Mouse (Mus musculus): ENCODE data around the gene Slc25a4.

Gene Slc25a4

DNA sequence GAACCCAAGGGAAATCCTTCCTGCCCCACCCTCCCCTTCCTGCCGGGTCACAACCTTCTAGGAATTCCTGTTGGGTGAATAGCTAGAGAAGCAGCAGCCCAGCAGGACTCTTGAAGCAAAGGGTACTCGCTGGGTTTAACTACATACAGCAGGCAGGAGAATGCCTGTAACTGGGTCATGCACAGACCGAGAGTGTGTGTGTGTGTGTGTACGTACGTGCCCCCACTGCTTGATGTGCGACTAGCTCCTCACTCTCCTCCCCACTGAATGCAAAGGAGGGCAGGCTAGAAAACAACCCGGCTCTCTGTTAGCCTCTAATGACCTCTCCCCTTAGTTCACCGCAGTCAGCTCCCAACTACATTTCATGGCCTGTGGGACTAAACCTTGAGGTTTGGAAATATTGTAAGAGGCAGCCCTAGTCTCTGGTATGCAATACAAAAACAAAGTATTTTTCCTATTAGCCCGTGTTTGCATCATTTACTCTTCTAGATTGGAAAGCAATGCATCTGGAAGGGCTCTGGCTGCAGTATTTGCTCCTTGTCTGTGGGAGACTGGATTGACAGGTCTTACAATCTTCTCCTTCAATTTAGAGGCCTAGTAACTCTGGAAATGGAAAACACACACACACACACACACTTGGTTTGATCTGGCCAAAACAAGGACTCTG lies 6.0 kb downstream of the Slc25a4 start:
- DNase-seq (ENCODE audit: low spot score): no peak

DNA sequence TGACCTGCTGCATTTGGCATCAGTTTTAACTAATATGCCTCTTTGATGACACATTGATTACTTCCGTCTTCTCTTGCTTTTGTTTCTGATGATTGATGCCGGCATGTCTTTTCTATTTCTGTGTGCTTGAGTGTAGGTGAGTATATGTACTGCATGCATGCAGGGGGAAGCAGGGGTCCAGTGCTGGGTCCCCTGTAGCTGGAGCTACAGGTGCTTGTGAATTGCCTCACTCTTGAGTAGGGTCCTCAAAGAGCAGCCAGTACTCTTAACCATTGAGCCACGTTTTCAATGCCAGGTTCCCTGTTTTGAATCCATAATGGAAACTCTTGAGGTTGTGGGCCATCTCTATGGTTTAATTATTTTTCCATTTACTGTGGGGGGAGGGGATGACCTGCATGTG lies 6.8 kb downstream of the Slc25a4 start:
- DNase-seq (ENCODE audit: low spot score): no peak

DNA sequence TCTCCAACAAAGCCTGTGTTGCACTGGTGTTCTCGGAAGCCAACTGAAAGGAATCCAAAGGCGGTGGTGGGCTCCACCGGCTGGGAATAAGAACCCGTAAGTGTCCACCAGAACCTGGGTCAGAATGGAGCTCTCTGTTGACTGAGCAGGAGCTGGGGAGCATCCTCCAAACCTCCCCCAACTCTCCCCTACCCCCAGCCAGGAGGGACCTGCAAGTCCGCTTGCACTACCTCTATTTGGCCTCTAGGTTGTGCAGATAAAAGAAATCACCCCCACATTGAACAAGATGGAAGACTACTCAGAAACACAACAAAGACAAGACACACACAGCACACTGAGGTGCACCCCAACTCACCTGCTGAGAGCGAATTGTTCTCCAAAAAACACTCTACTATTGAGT lies 8.7 kb downstream of the Slc25a4 start:
- DNase-seq (ENCODE audit: low spot score): no peak

DNA sequence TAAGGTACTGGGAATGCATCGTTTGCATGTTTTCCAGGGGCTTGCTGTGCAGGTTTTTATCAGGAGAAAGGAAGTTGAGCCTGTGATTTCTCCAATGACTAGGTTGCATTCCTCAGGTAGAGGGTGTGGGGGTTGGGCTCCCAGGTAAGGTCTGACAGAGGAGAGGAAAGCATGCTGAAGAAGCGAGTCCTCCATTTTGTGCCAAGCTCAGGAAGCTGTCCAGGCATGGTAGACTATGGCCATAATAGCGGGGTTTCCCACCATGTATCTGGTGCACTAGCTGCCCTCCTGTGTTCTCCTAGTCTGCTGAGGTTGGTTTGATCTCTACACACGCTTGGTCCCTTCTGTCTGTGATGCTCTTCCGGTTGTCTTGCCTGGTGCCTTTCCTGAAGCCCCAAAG lies 13.4 kb downstream of the Slc25a4 start:
- DNase-seq (ENCODE audit: low spot score): no peak

DNA sequence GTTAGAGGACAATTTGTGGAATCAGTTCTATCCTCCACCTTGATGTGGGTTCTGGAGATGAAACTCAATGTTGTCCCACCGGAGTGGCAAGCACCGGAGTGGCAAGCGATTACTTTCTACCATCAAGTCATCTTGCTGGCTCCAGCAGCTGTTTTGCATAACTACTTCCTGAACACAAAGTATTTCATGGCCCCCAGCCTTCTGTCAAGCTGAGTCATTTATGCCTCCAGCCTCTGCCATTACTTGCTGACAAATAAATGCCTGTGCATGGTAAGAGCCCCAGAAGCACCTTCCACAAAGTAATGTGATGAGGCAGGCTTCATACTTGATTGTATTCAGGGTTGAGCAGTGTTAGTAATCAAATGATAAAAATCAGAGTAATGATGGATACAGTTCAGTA lies 14.2 kb downstream of the Slc25a4 start:
- DNase-seq (ENCODE audit: low spot score): no peak

DNA sequence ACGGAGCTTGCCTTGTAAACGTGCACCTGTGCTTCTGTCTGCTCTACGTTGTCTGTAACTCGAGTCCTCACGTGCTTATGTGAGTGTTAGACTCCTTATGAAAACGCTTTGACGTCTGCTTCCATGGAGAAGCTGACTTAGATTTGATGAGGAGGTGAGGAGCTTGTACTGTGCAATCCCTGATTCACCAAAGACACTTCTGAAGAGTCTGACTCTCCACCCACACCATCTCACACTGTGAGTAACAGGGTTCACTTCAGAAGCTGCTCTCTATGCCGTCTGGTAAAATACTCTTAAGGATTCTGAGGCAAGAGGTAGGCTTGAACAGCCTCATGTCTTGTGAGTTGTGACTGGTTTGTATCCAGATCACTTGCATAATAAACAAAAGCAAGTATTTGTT lies 18.0 kb downstream of the Slc25a4 start:
- DNase-seq (ENCODE audit: low spot score): no peak

DNA sequence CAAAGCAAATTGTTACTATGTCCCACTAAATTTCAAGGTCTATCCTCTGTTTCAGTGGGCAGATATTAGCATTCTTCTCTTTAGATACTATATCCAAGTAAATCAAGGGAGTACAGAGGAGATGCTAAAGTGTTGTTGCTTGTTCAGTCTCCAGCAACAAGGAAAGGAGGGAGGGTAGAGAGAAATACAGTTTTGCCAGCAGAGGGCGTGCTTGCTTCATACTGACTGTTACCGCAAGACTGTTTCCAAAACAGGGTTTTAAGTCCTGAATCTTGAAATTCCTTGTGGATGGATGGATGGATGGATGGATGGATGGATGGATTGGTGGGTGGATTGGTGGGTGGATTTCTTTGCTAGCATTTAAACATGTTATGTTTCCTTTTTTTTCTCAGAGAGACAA lies 25.7 kb downstream of the Slc25a4 start:
- peak; percentile 19 for DNase-seq (ENCODE audit: low spot score)

DNA sequence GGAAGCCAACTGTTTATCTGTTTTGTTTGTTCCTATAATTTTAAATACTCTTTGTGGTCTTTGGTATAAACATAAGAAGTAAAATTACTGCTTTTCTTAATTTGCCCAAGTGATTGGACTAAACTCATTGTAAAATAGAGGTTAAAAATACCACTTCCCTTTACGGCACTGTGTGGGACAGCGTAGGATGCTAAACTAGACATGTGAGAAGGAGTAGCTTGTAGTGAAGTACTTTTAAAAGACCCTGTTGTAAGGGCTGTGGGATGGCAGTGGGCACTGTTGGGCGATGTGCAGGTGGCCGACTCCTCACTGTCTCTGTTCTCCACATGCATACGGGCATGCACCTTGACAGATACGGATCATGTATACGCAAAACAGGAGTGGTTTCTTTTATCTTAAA lies 30.9 kb downstream of the Slc25a4 start:
- DNase-seq (ENCODE audit: low spot score): no peak

DNA sequence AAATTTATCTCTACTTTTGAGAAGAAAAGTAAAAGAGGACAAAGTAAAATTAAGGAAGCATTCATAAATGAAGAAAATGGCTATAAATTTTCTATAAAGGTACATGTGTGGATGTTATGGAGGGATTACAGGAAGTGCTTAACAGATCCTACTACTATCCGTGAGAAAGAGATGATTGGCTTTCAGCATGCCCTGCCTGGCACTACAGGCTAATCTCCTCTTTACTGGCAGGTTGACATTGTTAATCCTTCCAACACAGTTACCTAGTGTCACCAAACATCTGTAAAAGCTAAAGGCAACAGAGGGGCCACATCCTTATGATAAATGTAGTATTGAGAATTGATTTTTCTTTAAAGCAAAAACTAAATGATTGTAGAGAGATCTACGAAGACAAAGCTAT lies 37.4 kb downstream of the Slc25a4 start:
- DNase-seq (ENCODE audit: low spot score): no peak

DNA sequence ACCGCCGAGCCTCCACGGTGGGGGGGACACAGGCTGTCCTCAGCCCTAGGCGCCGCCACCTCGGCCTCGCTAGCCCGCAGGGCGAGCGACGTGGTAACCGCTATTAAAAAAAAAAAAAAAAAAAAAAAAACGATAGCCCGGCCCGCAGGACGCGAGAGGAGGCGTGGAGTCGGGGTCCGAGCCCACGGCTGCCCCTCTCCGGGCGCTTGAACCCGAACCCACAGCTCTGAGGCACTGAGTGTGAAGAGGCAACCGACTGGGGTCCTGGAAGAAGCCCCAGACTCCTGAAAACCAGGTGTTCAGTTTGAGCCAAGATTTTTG lies 47.3 kb downstream of the Slc25a4 start:
- no peak for DNase-seq (ENCODE audit: low spot score)

DNA sequence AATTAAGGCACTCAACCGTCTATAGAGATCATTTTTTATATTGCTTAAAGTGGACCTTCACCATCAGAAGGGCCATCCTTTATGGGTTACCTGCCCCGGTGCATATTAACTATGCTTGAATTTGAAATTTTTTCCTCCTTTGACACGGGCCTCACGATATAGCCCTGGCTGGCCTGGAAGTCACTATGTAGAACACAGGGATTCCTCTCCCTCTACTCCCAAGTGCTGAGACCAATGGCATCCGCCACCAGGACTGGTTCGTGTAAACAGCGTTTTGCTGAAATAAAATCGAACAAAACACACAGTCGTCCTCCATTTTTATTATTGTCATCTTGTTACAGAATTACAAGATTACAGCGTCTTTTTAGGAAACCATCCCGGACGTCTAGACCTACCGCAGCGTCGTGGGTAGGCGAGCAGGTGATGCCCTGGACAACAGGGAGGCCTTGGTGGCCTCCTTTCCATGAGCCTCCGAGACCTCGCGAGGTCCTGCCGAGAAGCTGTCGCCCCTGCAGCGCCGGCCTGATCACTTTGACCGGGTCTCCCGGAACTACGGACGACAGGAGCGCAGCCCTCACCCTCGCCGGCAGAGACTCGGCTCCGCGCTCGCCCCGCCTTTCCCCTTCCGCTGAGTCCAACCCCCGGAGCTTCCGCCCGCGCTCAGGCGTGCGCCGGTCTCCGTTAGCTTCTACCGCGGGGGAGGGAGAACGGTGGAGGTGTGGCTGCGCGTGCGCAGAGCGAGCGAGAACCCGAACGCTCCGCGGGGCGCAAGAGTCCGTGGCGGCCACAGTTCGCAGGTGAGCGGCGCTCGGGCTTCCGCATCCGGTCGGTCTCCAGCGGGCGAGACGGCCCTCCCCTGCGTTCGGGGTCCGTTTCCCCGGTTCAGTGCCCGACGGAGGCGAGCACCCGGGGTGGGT lies 47.9 kb downstream of the Slc25a4 start:
- DNase-seq (ENCODE audit: low spot score): peak; percentile 95

All from spleen, adult 12 weeks (tissue).